ENCODE assay signal across 10 mouse cellular contexts in the genomic region with DNA sequence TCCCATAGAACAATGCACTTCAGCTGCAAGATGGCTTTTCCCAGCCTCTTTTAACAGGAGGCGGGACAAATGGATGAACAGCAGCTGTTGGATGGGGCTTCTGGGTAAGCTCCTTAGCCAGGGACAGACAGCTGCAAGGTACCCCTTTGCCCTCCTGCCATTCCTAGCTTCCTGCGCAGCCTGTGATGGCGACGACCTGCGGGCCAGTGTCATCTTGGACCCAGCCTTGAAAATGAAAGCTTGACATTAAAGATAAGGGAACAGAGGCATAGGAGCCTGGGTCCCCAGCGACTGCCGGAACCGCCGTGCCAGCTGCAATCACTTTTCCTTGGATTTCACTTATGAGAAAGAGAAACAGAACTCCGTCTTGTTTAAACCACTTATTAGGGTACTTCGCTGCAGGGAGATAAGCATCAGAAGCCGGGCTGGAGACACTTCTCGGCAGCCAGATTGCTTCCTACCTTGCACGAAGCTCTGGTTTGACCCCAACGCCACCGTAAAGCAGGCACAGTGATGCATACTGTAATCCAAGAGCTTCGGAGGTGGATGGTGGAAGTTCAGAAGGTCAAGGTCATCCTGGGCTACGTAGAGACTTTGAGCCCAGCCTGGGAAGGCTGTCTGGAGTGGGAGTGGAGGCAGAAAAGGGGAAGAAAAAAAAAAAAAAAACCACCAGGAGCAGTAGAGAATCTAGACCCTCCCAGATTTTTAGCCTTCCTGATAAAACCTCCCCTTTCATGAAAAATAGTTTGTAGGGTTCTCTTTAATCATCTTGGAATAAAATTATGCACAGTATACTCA. TPM values are rescaled to one million over a fixed set of nuclear protein-coding genes. Genes with fewer than 3 reads are reported as not detected.
A peak's percentile ranks its signal among the peaks of the same experiment; 100 is the strongest.
DNase-seq lines count a peak whose midpoint lies in the region; ATAC-seq and TF ChIP-seq lines count a peak whose summit lies in the region.
"Had no signal": no experiment of that assay in that cellular context is flagged by ENCODE, and none has a peak within 500 bp of the region (broad histone marks: within the 10 kb centered on the region; RNA-seq: fewer than 3 reads in every experiment).

No protein-coding gene starts in this region.

- DNase-seq in forebrain, embryonic 11.5 days (ENCODE audit: low spot score) = no peak
- no peak for DNase-seq in thymus, postnatal 0 days (ENCODE audit: low spot score)
- no peak for DNase-seq in adipocyte (ENCODE audit: low spot score)
- no peak for DNase-seq in cerebellum, adult 9-10 months
- DNase-seq: cerebellum, adult 18-20 months had no signal

- WGBS in forebrain, embryonic 11.5 days = 73% methylated on average over 18 of the region's 18 CpGs
- WGBS in forebrain, embryonic 16.5 days = 80% methylated on average over 18 of the region's 18 CpGs
- WGBS in limb, embryonic 15.5 days = 34% methylated on average over 18 of the region's 18 CpGs

- 0 out of 2 replicates have a peak overlapping the region, but pooled peaks have one; percentile 6 for H3K27ac ChIP-seq in forebrain, embryonic 11.5 days (ENCODE audit: low read depth, low read length)
- no peak overlapping the region for H3K27ac ChIP-seq in forebrain, embryonic 16.5 days (ENCODE audit: low read length)
- H3K27ac ChIP-seq in ES-Bruce4 (ENCODE audit: insufficient read depth, low read length) = no peak overlapping the region
- H3K27ac ChIP-seq in limb, embryonic 15.5 days = no peak overlapping the region

- no peak for TF ChIP-seq EP300 in ES-Bruce4 (IDR thresholded peaks at IDR 0.05; ENCODE audit: insufficient read depth, low read depth, low read length)

- no peak for TF ChIP-seq CTCF in ES-Bruce4 (IDR thresholded peaks at IDR 0.05; ENCODE audit: low read depth, low read length)

- ATAC-seq in forebrain, embryonic 11.5 days (replicated peaks; ENCODE audit: low FRiP score) = no peak
- no peak for ATAC-seq in forebrain, embryonic 16.5 days
- 0 out of 2 replicates have a peak, but pooled peaks have one; percentile 12 for ATAC-seq in granulocyte monocyte progenitor cell, adult 5-6 weeks (replicated peaks; ENCODE audit: poor library complexity, severe bottlenecking)
- ATAC-seq in limb, embryonic 15.5 days (ENCODE audit: insufficient number of reproducible peaks, low FRiP score, low TSS enrichment, low read depth) = no peak

- no peak overlapping the region for H3K4me3 ChIP-seq in forebrain, embryonic 11.5 days (ENCODE audit: low read depth, low read length)
- H3K4me3 ChIP-seq in forebrain, embryonic 16.5 days (replicated peaks; ENCODE audit: low read length) = no peak overlapping the region
- peak overlapping the region; percentile 32 for H3K4me3 ChIP-seq in ES-Bruce4 (ENCODE audit: low read depth, low read length)
- H3K4me3 ChIP-seq in limb, embryonic 15.5 days = no peak overlapping the region

- H3K9ac ChIP-seq in forebrain, embryonic 11.5 days (ENCODE audit: low read length) = no peak overlapping the region
- no peak overlapping the region for H3K9ac ChIP-seq in forebrain, embryonic 16.5 days (replicated peaks; ENCODE audit: low read depth, low read length)
- H3K9ac ChIP-seq in ES-Bruce4 (ENCODE audit: low read depth, poor library complexity, severe bottlenecking) = no peak overlapping the region
- H3K9ac ChIP-seq in limb, embryonic 15.5 days = no peak overlapping the region

- H3K27me3 ChIP-seq in forebrain, embryonic 11.5 days (ENCODE audit: control insufficient read depth, insufficient read depth, low read length) = no peaks in the 10 kb centered on the region
- no peaks in the 10 kb centered on the region for H3K27me3 ChIP-seq in forebrain, embryonic 16.5 days (replicated peaks; ENCODE audit: control insufficient read depth, insufficient read depth, low read length)
- no peaks in the 10 kb centered on the region for H3K27me3 ChIP-seq in ES-Bruce4 (ENCODE audit: control insufficient read depth, insufficient read depth, low read length, poor library complexity, severe bottlenecking)
- H3K27me3 ChIP-seq in limb, embryonic 15.5 days = no peaks in the 10 kb centered on the region

- no peaks in the 10 kb centered on the region for H3K9me3 ChIP-seq in forebrain, embryonic 11.5 days (ENCODE audit: control insufficient read depth, low read length)
- H3K9me3 ChIP-seq in forebrain, embryonic 16.5 days (ENCODE audit: control insufficient read depth, low read length) = no peaks in the 10 kb centered on the region
- no peaks in the 10 kb centered on the region for H3K9me3 ChIP-seq in ES-Bruce4 (replicated peaks; ENCODE audit: control insufficient read depth, insufficient read depth, low read length, poor library complexity, severe bottlenecking)
- H3K9me3 ChIP-seq in limb, embryonic 15.5 days = no peaks in the 10 kb centered on the region

- no peak overlapping the region for H3K4me2 ChIP-seq in forebrain, embryonic 11.5 days (ENCODE audit: low read depth, low read length, severe bottlenecking)
- no peak overlapping the region for H3K4me2 ChIP-seq in forebrain, embryonic 16.5 days (ENCODE audit: low read length)
- peak overlapping the region; percentile 29 for H3K4me2 ChIP-seq in limb, embryonic 15.5 days

- TF ChIP-seq POLR2A in ES-Bruce4 (IDR thresholded peaks at IDR 0.05; ENCODE audit: insufficient read depth, low read length) = no peak

- H3K4me1 ChIP-seq in forebrain, embryonic 11.5 days (replicated peaks; ENCODE audit: control insufficient read depth, insufficient read depth, low read length) = peaks cover 11% of the 10 kb centered on the region
- H3K4me1 ChIP-seq in forebrain, embryonic 16.5 days (replicated peaks; ENCODE audit: control insufficient read depth, insufficient read depth, low read length) = 0 out of 2 replicates have a peak, but pooled peaks cover 2% of the 10 kb centered on the region
- no peaks in the 10 kb centered on the region for H3K4me1 ChIP-seq in ES-Bruce4 (ENCODE audit: control insufficient read depth, insufficient read depth, low read length)
- H3K4me1 ChIP-seq in limb, embryonic 15.5 days = peaks cover 7% of the 10 kb centered on the region; the same call in 1 of the 2 replicates

- no peaks in the 10 kb centered on the region for H3K36me3 ChIP-seq in forebrain, embryonic 11.5 days (ENCODE audit: control insufficient read depth, insufficient read depth, low read length)
- no peaks in the 10 kb centered on the region for H3K36me3 ChIP-seq in forebrain, embryonic 16.5 days (ENCODE audit: control insufficient read depth, insufficient read depth)
- H3K36me3 ChIP-seq in ES-Bruce4 (ENCODE audit: control insufficient read depth, insufficient read depth, low read length, poor library complexity, severe bottlenecking) = no peaks in the 10 kb centered on the region
- H3K36me3 ChIP-seq in limb, embryonic 15.5 days = no peaks in the 10 kb centered on the region

RNA-seq across cellular contexts. Expression of a gene that starts 38.1 kb away (rescaled TPM):
- polyA plus RNA-seq in forebrain, embryonic 11.5 days (2014; fragmentation: Nextera tagmentation; extraction: Ambion mirVana) = 81.8 and 84.6 TPM in 2 replicates
- polyA plus RNA-seq in forebrain, embryonic 16.5 days (2015; fragmentation: Nextera tagmentation; extraction: Ambion mirVana) = 20.9 and 23.4 TPM in 2 replicates
- polyA plus RNA-seq in ES-Bruce4 (2011; ENCODE audit: insufficient read depth, insufficient read length, low read depth, missing spikeins) = 1.9 and 2.6 TPM in 2 replicates
- 3.1 and 3.9 TPM in 2 replicates for total RNA-seq in granulocyte monocyte progenitor cell, adult 5-6 weeks (2014; fragmentation: Nextera tagmentation)
- 5.5 and 6.1 TPM in 2 replicates for total RNA-seq in granulocyte monocyte progenitor cell, adult 5-6 weeks (2017)
- polyA plus RNA-seq in limb, embryonic 15.5 days (2015; fragmentation: Nextera tagmentation; extraction: Ambion mirVana) = 23.5 and 27.9 TPM in 2 replicates
- 1.7 and 2.2 TPM in 2 replicates for polyA plus RNA-seq in thymus, postnatal 0 days (2015; fragmentation: Nextera tagmentation; extraction: Ambion mirVana)
- total RNA-seq: neutrophil, adult 5-6 weeks had no signal

RNA-seq across cellular contexts. Expression of a gene that starts 54.2 kb away (rescaled TPM):
- 66.1 and 78.0 TPM in 2 replicates for polyA plus RNA-seq in forebrain, embryonic 11.5 days (2014; fragmentation: Nextera tagmentation; extraction: Ambion mirVana)
- 77.5 and 82.5 TPM in 2 replicates for polyA plus RNA-seq in forebrain, embryonic 16.5 days (2015; fragmentation: Nextera tagmentation; extraction: Ambion mirVana)
- 401 and 402 TPM in 2 replicates for polyA plus RNA-seq in ES-Bruce4 (2011; ENCODE audit: insufficient read depth, insufficient read length, low read depth, missing spikeins)
- total RNA-seq in granulocyte monocyte progenitor cell, adult 5-6 weeks (2014; fragmentation: Nextera tagmentation) = 49.8 and 53.9 TPM in 2 replicates
- 57.5 and 69.2 TPM in 2 replicates for total RNA-seq in granulocyte monocyte progenitor cell, adult 5-6 weeks (2017)
- polyA plus RNA-seq in limb, embryonic 15.5 days (2015; fragmentation: Nextera tagmentation; extraction: Ambion mirVana) = 66.3 and 76.2 TPM in 2 replicates
- 27.1 and 30.1 TPM in 2 replicates for polyA plus RNA-seq in thymus, postnatal 0 days (2015; fragmentation: Nextera tagmentation; extraction: Ambion mirVana)
